Mouse (Mus musculus): Measurements from ENCODE around the gene Coq10a. TPM values are rescaled to one million over a fixed set of nuclear protein-coding genes. Genes with fewer than 3 reads are reported as not detected.

Coq10a gene
- polyA plus RNA-seq, 1 experiment from 2014 or later, result 10.9 TPM

- WGBS, result 16% methylated on average over 19 of the region's 19 CpGs
- Histone ChIP-seq H3K27ac (ENCODE audit: low read length) (peak overlapping the region; percentile 88), H3K9me3 (ENCODE audit: low read length) (no peaks in the 10 kb centered on the region), H3K27me3 (ENCODE audit: insufficient read depth, low read length) (no peaks in the 10 kb centered on the region), H3K4me2 (replicated peaks; ENCODE audit: low read depth, low read length) (peak overlapping the region; percentile 68), H3K36me3 (ENCODE audit: insufficient read depth, low read length) (peaks cover 14% of the 10 kb centered on the region), H3K4me3 (ENCODE audit: low read length) (peak overlapping the region; percentile 64), H3K9ac (replicated peaks; ENCODE audit: low read length) (peak overlapping the region; percentile 72), H3K4me1 (ENCODE audit: insufficient read depth, low read length) (peaks cover 8% of the 10 kb centered on the region)
- ATAC-seq (ENCODE audit: low FRiP score, low TSS enrichment), result no peak
These were observed 847 bp downstream of the Coq10a start for GRCm38 (mm10) chr10:128367899-128368401.

DNA sequence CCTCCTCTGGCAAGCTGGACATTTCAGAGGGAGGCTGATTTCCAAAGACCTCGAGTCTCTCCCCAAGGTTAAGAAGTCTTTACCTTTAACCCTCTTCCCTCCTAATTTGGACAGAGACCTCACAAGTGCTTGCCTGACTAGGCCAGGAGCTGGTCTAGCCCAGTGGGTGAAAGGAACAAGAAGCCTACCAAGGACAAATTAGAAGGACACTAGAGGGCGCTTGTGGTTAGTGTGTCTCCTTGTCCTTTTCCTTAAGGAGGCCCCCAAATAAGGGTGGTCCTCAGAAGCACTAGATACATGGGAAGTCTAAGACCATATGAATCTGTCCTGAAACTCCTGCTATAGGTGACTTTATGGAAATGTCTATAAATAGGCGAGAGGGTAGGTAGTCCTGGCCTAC is 6.2 kb downstream of the Coq10a start:
- 49% methylated on average over 3 of the region's 3 CpGs for WGBS
- peak; percentile 62 for ATAC-seq (ENCODE audit: low FRiP score, low TSS enrichment)
- H3K9ac ChIP-seq (replicated peaks; ENCODE audit: low read length), result no peak overlapping the region
- H3K4me3 ChIP-seq (ENCODE audit: low read length), result no peak overlapping the region
- no peak overlapping the region for H3K4me2 ChIP-seq (replicated peaks; ENCODE audit: low read depth, low read length)
- no peaks in the 10 kb centered on the region for H3K27me3 ChIP-seq (ENCODE audit: insufficient read depth, low read length)
- H3K4me1 ChIP-seq (ENCODE audit: insufficient read depth, low read length), result peaks cover 3% of the 10 kb centered on the region; the same call in 1 of the 2 replicates
- H3K36me3 ChIP-seq (ENCODE audit: insufficient read depth, low read length), result peaks cover 50% of the 10 kb centered on the region
- H3K27ac ChIP-seq (ENCODE audit: low read length), result no peak overlapping the region
- H3K9me3 ChIP-seq (ENCODE audit: low read length), result no peaks in the 10 kb centered on the region

DNA sequence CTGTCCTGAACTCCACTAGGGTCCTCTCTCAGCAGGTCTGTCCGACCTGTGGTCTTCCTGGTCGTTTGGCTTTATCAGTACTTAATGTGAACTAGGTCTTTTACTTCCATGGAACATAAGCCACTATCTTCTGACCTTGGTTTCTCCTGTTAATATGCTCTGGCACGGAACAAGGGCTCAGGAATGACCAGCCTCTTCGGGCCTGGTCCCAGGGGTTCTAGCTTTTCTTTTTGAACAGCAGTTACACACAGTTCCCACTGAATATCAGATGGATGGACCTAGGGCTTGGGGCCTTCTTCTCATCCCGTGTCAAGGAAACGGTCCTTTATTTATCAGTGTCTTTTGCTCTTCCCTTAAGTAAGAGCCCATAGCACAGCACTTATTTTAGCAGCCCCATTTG is 7.0 kb downstream of the Coq10a start:
- no peak for ATAC-seq (ENCODE audit: low FRiP score, low TSS enrichment)
- Histone ChIP-seq H3K27ac (ENCODE audit: low read length) (no peak overlapping the region), H3K4me1 (ENCODE audit: insufficient read depth, low read length) (no peaks in the 10 kb centered on the region), H3K9me3 (ENCODE audit: low read length) (no peaks in the 10 kb centered on the region), H3K27me3 (ENCODE audit: insufficient read depth, low read length) (no peaks in the 10 kb centered on the region), H3K9ac (replicated peaks; ENCODE audit: low read length) (no peak overlapping the region), H3K4me2 (replicated peaks; ENCODE audit: low read depth, low read length) (no peak overlapping the region), H3K4me3 (ENCODE audit: low read length) (no peak overlapping the region), H3K36me3 (ENCODE audit: insufficient read depth, low read length) (peaks cover 50% of the 10 kb centered on the region)
- WGBS, result 86% methylated on average over 6 of the region's 6 CpGs

- H3K9ac ChIP-seq (replicated peaks; ENCODE audit: low read length), result no peak overlapping the region
- peaks cover 59% of the 10 kb centered on the region for H3K36me3 ChIP-seq (ENCODE audit: insufficient read depth, low read length)
- 89% methylated on average over 6 of the region's 6 CpGs for WGBS
- H3K27ac ChIP-seq (ENCODE audit: low read length), result no peak overlapping the region
- ATAC-seq (ENCODE audit: low FRiP score, low TSS enrichment), result no peak
- H3K4me2 ChIP-seq (replicated peaks; ENCODE audit: low read depth, low read length), result no peak overlapping the region
- H3K9me3 ChIP-seq (ENCODE audit: low read length), result no peaks in the 10 kb centered on the region
- no peaks in the 10 kb centered on the region for H3K4me1 ChIP-seq (ENCODE audit: insufficient read depth, low read length)
- no peak overlapping the region for H3K4me3 ChIP-seq (ENCODE audit: low read length)
- no peaks in the 10 kb centered on the region for H3K27me3 ChIP-seq (ENCODE audit: insufficient read depth, low read length)
These were observed 9.6 kb downstream of the Coq10a start for GRCm38 (mm10) chr10:128359226-128359625.

- ATAC-seq (ENCODE audit: low FRiP score, low TSS enrichment), result no peak
- WGBS, result 49% methylated on average over 2 of the region's 2 CpGs
These were observed 10.0 kb downstream of the Coq10a start for GRCm38 (mm10) chr10:128358796-128359195.

GRCm38 (mm10) chr10:128347541-128347940 is 21.3 kb downstream of the Coq10a start:
- no peak for ATAC-seq (ENCODE audit: low FRiP score, low TSS enrichment)
- Histone ChIP-seq H3K4me3 (ENCODE audit: low read length) (no peak overlapping the region), H3K27ac (ENCODE audit: low read length) (no peak overlapping the region), H3K27me3 (ENCODE audit: insufficient read depth, low read length) (no peaks in the 10 kb centered on the region), H3K4me2 (replicated peaks; ENCODE audit: low read depth, low read length) (no peak overlapping the region), H3K9me3 (ENCODE audit: low read length) (no peaks in the 10 kb centered on the region), H3K4me1 (ENCODE audit: insufficient read depth, low read length) (peaks cover 9% of the 10 kb centered on the region), H3K36me3 (ENCODE audit: insufficient read depth, low read length) (peaks cover 24% of the 10 kb centered on the region), H3K9ac (replicated peaks; ENCODE audit: low read length) (no peak overlapping the region)
- WGBS, result 88% methylated on average over 8 of the region's 8 CpGs

More at GRCm38 (mm10) chr10:128358796-128359195, 10.0 kb downstream of the Coq10a start:
- Histone ChIP-seq H3K36me3 (ENCODE audit: insufficient read depth, low read length) (peaks cover 64% of the 10 kb centered on the region), H3K9me3 (ENCODE audit: low read length) (no peaks in the 10 kb centered on the region), H3K4me2 (replicated peaks; ENCODE audit: low read depth, low read length) (no peak overlapping the region), H3K9ac (replicated peaks; ENCODE audit: low read length) (no peak overlapping the region), H3K4me1 (ENCODE audit: insufficient read depth, low read length) (no peaks in the 10 kb centered on the region), H3K27me3 (ENCODE audit: insufficient read depth, low read length) (no peaks in the 10 kb centered on the region), H3K4me3 (ENCODE audit: low read length) (no peak overlapping the region), H3K27ac (ENCODE audit: low read length) (no peak overlapping the region)

- Histone ChIP-seq H3K9me3 (ENCODE audit: low read length) (no peaks in the 10 kb centered on the region), H3K27me3 (ENCODE audit: insufficient read depth, low read length) (no peaks in the 10 kb centered on the region), H3K4me3 (ENCODE audit: low read length) (0 out of 2 replicates have a peak overlapping the region, but pooled peaks have one; percentile 2), H3K4me2 (replicated peaks; ENCODE audit: low read depth, low read length) (peak overlapping the region; percentile 23; the same call in 1 of the 2 replicates), H3K4me1 (ENCODE audit: insufficient read depth, low read length) (peaks cover 9% of the 10 kb centered on the region), H3K36me3 (ENCODE audit: insufficient read depth, low read length) (no peaks in the 10 kb centered on the region), H3K9ac (replicated peaks; ENCODE audit: low read length) (peak overlapping the region; percentile 12), H3K27ac (ENCODE audit: low read length) (peak overlapping the region; percentile 80)
- 32% methylated on average over 7 of the region's 7 CpGs for WGBS
- peak; percentile 65 for ATAC-seq (ENCODE audit: low FRiP score, low TSS enrichment)
These were observed 24.1 kb downstream of the Coq10a start for GRCm38 (mm10) chr10:128344568-128345275.

- Histone ChIP-seq H3K27me3 (ENCODE audit: insufficient read depth, low read length) (no peaks in the 10 kb centered on the region), H3K36me3 (ENCODE audit: insufficient read depth, low read length) (no peaks in the 10 kb centered on the region), H3K9ac (replicated peaks; ENCODE audit: low read length) (no peak overlapping the region), H3K4me1 (ENCODE audit: insufficient read depth, low read length) (peaks cover 20% of the 10 kb centered on the region), H3K27ac (ENCODE audit: low read length) (no peak overlapping the region), H3K9me3 (ENCODE audit: low read length) (no peaks in the 10 kb centered on the region), H3K4me3 (ENCODE audit: low read length) (no peak overlapping the region), H3K4me2 (replicated peaks; ENCODE audit: low read depth, low read length) (no peak overlapping the region)
- 97% methylated on average over 1 of the region's 1 CpGs for WGBS
- no peak for ATAC-seq (ENCODE audit: low FRiP score, low TSS enrichment)
These were observed 25.4 kb downstream of the Coq10a start for GRCm38 (mm10) chr10:128343436-128343835.

- Histone ChIP-seq H3K4me1 (ENCODE audit: insufficient read depth, low read length) (peaks cover 30% of the 10 kb centered on the region), H3K4me3 (ENCODE audit: low read length) (no peak overlapping the region), H3K27ac (ENCODE audit: low read length) (no peak overlapping the region), H3K36me3 (ENCODE audit: insufficient read depth, low read length) (no peaks in the 10 kb centered on the region), H3K9ac (replicated peaks; ENCODE audit: low read length) (no peak overlapping the region), H3K27me3 (ENCODE audit: insufficient read depth, low read length) (no peaks in the 10 kb centered on the region), H3K9me3 (ENCODE audit: low read length) (no peaks in the 10 kb centered on the region), H3K4me2 (replicated peaks; ENCODE audit: low read depth, low read length) (no peak overlapping the region)
- no peak for ATAC-seq (ENCODE audit: low FRiP score, low TSS enrichment)
- 90% methylated on average over 2 of the region's 2 CpGs for WGBS
These were observed 28.5 kb downstream of the Coq10a start for GRCm38 (mm10) chr10:128340257-128340656.

DNA sequence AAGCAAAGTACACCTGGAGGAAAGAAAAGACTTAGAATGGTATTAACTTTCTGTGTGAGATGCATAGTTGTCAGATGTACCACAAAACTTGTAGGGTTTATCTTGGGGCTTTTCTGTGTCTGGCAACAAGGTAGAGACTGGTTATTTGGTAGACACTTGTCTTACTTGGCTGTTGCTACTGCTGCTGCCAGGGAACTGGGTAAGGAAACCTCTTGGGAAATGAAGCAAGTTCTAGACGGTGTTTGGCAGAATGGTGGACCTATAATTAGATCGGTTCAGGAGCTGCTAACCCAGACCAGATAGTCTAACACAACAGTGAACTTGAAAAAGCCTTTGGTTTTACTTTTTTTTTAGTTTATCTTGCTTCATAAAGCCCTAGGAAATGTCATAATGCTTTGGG is 29.8 kb downstream of the Coq10a start:
- WGBS, result 66% methylated on average over 2 of the region's 2 CpGs
- H3K4me3 ChIP-seq (ENCODE audit: low read length), result peak overlapping the region; percentile 99
- peak overlapping the region; percentile 93 for H3K9ac ChIP-seq (replicated peaks; ENCODE audit: low read length)
- no peaks in the 10 kb centered on the region for H3K27me3 ChIP-seq (ENCODE audit: insufficient read depth, low read length)
- peaks cover 21% of the 10 kb centered on the region for H3K4me1 ChIP-seq (ENCODE audit: insufficient read depth, low read length)
- no peak overlapping the region for H3K27ac ChIP-seq (ENCODE audit: low read length)
- peak overlapping the region; percentile 76 for H3K4me2 ChIP-seq (replicated peaks; ENCODE audit: low read depth, low read length)
- ATAC-seq (ENCODE audit: low FRiP score, low TSS enrichment), result no peak
- no peaks in the 10 kb centered on the region for H3K36me3 ChIP-seq (ENCODE audit: insufficient read depth, low read length)
- no peaks in the 10 kb centered on the region for H3K9me3 ChIP-seq (ENCODE audit: low read length)
